Mouse (Mus musculus): ENCODE measurements at regions not wholly inside any gene's neighbourhood (a gene's known extent, or its start where the extent isn't known, plus 50 kb on each side); places are given as distances from the start of the nearest gene placed in this dataset.

- no peak for TF ChIP-seq CTCF (conservative IDR thresholded peaks at IDR 0.05)
- no peak overlapping the region for H3K27ac ChIP-seq
- no peak overlapping the region for H3K4me3 ChIP-seq
- no peak for DNase-seq (ENCODE audit: low spot score in 2 of 2)
These were observed 118.4 kb upstream of the Lhcgr start for GRCm38 (mm10) chr17:88910144-88910543.

GRCm38 (mm10) chr17:88901742-88902141 is 110.0 kb upstream of the Lhcgr start:
- no peak for TF ChIP-seq CTCF (conservative IDR thresholded peaks at IDR 0.05)
- DNase-seq (ENCODE audit: low spot score in 2 of 2) = no peak
- Histone ChIP-seq H3K4me3 (no peak overlapping the region), H3K27ac (no peak overlapping the region)

- no peak overlapping the region for H3K27ac ChIP-seq
- TF ChIP-seq CTCF (conservative IDR thresholded peaks at IDR 0.05) = no peak
- no peak overlapping the region for H3K4me3 ChIP-seq
- no peak for DNase-seq (ENCODE audit: low spot score in 2 of 2)
These were observed 109.1 kb upstream of the Lhcgr start for GRCm38 (mm10) chr17:88900904-88901303.

- TF ChIP-seq CTCF (conservative IDR thresholded peaks at IDR 0.05) = no peak
- Histone ChIP-seq H3K27ac (no peak overlapping the region), H3K4me3 (no peak overlapping the region)
- no peak for DNase-seq (ENCODE audit: low spot score in 2 of 2)
These were observed 107.2 kb upstream of the Lhcgr start for GRCm38 (mm10) chr17:88898705-88899668.

- DNase-seq (ENCODE audit: low spot score in 2 of 2) = no peak
- H3K4me3 ChIP-seq = no peak overlapping the region
- TF ChIP-seq CTCF (conservative IDR thresholded peaks at IDR 0.05) = no peak
- no peak overlapping the region for H3K27ac ChIP-seq
These were observed 101.7 kb upstream of the Lhcgr start for GRCm38 (mm10) chr17:88893451-88893850.

- DNase-seq (ENCODE audit: low spot score in 2 of 2) = no peak
- no peak for TF ChIP-seq CTCF (conservative IDR thresholded peaks at IDR 0.05)
- H3K4me3 ChIP-seq = no peak overlapping the region
- no peak overlapping the region for H3K27ac ChIP-seq
These were observed 93.7 kb upstream of the Lhcgr start for GRCm38 (mm10) chr17:88885526-88885925.

- DNase-seq (ENCODE audit: low spot score in 2 of 2) = no peak
- Histone ChIP-seq H3K4me3 (no peak overlapping the region), H3K27ac (no peak overlapping the region)
- no peak for TF ChIP-seq CTCF (conservative IDR thresholded peaks at IDR 0.05)
These were observed 87.9 kb upstream of the Lhcgr start for GRCm38 (mm10) chr17:88879736-88880135.

GRCm38 (mm10) chr17:88870342-88870985 is 78.7 kb upstream of the Lhcgr start:
- TF ChIP-seq CTCF (conservative IDR thresholded peaks at IDR 0.05) = no peak
- DNase-seq (ENCODE audit: low spot score in 2 of 2) = no peak
- no peak overlapping the region for H3K27ac ChIP-seq
- no peak overlapping the region for H3K4me3 ChIP-seq

GRCm38 (mm10) chr17:88864631-88865030 is 72.8 kb upstream of the Lhcgr start:
- Histone ChIP-seq H3K27ac (no peak overlapping the region), H3K4me3 (no peak overlapping the region)
- no peak for DNase-seq (ENCODE audit: low spot score in 2 of 2)
- TF ChIP-seq CTCF (conservative IDR thresholded peaks at IDR 0.05) = no peak

GRCm38 (mm10) chr17:88864214-88864613 is 72.4 kb upstream of the Lhcgr start:
- TF ChIP-seq CTCF (conservative IDR thresholded peaks at IDR 0.05) = no peak
- Histone ChIP-seq H3K4me3 (no peak overlapping the region), H3K27ac (no peak overlapping the region)

GRCm38 (mm10) chr17:88861128-88861527 is 69.3 kb upstream of the Lhcgr start:
- Histone ChIP-seq H3K4me3 (no peak overlapping the region), H3K27ac (no peak overlapping the region)
- no peak for DNase-seq (ENCODE audit: low spot score in 2 of 2)
- no peak for TF ChIP-seq CTCF (conservative IDR thresholded peaks at IDR 0.05)

More at GRCm38 (mm10) chr17:88864214-88864613, 72.4 kb upstream of the Lhcgr start:
- DNase-seq (ENCODE audit: low spot score in 2 of 2) = no peak

GRCm38 (mm10) chr17:88860576-88860975 is 68.8 kb upstream of the Lhcgr start:
- no peak for TF ChIP-seq CTCF (conservative IDR thresholded peaks at IDR 0.05)
- no peak for DNase-seq (ENCODE audit: low spot score in 2 of 2)

GRCm38 (mm10) chr17:88858666-88859065 is 66.9 kb upstream of the Lhcgr start:
- Histone ChIP-seq H3K27ac (no peak overlapping the region), H3K4me3 (no peak overlapping the region)
- DNase-seq (ENCODE audit: low spot score in 2 of 2) = peak; percentile 22 to 23
- TF ChIP-seq CTCF (conservative IDR thresholded peaks at IDR 0.05) = no peak

More at GRCm38 (mm10) chr17:88860576-88860975, 68.8 kb upstream of the Lhcgr start:
- Histone ChIP-seq H3K27ac (no peak overlapping the region), H3K4me3 (no peak overlapping the region)
